Mouse (Mus musculus): ENCODE measurements around the gene Csnk2a1.
"Not testable (repeated sequence)": the region's sequence is repeated elsewhere in the genome, so short reads cannot be mapped to it uniquely, and the experiment has no call there.

Gene Csnk2a1

DNA sequence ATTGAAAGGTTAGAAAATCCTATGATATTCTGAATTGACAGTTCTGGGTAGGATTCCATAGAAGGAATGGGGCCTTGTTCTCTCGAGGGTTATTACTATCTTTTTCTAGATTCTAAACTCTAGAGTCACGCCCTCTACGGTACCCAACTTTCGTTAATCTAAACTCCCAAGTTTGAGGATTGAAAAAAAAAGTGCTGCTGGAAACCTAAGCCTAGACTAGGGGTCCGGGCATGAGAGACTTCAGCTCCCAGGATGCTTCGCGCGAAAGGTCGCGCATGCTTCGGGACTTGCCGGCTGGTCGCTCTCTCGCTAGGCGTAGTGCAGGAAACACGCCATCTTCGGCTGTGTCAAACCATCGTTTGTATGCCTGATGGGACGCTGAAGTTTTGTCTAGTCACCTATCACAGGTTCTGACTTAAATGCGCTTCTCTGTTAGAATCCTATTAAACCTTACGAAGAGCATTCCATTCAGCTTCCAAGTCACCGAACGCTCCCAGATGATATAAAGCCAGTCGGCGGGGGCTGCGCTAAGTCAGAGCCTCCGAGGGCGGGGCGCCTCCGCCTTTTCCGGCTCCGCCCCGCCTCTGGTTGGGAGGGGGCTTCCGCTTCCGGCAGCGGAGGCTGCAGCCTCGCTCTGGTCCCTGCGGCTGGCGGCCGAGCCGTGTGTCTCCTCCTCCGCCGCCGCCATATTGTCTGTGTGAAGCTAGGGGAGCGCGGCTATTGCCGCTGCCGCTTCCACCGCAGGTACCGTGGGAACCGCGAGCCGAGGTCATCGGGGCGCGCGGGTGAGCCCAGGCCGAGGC, at the start of gene Csnk2a1:
Gene Csnk2a1 (plus strand): TSS at position 592 of the 803 bp plus-strand sequence.
- DNase-seq (ENCODE audit: extremely low read depth, insufficient read length, low spot score), result peak; percentile 93

DNA sequence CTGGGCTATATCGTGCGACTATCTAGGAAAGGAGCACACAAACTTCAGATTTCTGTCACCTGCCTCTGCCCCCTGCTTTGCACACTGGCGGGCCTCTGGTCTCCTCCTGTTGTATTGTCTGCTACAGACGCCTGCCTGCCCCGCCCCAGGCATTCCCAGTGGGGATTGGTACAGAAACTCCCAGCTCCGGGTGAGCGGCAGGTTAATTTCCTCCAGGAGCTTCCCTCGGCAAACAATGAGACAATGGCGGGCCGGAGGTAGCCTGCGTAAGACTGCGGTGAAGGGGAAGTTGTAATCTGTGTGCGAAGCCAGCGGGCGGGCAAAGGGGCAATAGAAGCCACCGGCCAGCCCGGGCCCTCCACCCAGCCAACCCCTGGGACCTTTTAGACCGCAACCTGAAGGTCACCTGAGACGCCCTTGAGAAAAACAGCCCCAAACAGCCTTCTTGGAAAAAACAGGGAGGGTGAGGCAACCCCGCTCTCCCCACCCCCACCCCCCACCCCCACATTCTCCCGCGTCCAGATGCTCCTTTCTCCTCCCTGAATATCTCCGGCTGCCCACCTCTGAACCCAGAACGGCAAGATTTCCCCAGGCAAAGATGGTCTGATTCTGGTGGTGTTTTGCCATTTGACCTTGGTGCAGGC, 49.4 kb upstream of the Csnk2a1 start:
- no peak for DNase-seq (ENCODE audit: extremely low read depth, insufficient read length, low spot score)

DNA sequence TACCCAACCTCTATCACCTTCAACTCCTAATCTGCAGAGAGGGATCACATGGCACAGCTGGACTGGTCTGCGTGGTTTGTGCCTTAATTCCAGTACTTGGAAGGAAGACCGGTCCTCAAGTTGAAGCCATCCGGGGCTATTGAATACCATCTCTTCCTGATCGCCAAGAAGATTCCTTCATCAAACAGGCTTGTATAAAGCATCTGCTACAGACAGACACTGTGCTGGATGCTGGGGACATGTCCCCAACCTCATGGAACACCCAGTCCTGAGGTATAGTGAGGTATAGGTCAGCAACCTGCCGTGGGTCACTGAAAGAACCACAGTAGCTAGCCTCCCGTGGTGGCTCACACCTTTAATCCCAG, 48.9 kb upstream of the Csnk2a1 start:
- no peak for DNase-seq (ENCODE audit: extremely low read depth, insufficient read length, low spot score)

DNA sequence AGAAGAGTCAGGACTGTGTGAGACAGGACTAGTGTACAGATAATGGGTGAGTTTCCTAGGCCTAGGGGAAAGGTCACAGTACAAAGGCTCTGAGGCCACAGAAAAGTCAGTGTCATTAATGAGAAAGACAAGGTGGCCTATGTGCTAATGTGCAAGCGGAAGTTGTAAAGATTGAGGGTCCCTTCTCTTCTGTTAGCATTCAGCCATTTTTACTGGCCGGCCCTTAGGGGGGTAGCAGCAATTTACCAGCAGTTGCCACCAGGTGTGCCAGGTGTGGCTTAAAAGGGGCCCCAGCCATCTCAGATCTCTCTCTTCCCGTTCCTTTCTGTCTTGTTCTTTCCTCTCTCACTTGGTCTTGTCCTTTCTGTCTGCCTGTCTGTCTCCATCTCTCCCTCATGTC, 48.3 kb upstream of the Csnk2a1 start:
- no peak for DNase-seq (ENCODE audit: extremely low read depth, insufficient read length, low spot score)

- no peak for DNase-seq (ENCODE audit: extremely low read depth, insufficient read length, low spot score)
These were observed 47.3 kb upstream of the Csnk2a1 start for GRCm38 (mm10) chr2:152179301-152179700.

DNA sequence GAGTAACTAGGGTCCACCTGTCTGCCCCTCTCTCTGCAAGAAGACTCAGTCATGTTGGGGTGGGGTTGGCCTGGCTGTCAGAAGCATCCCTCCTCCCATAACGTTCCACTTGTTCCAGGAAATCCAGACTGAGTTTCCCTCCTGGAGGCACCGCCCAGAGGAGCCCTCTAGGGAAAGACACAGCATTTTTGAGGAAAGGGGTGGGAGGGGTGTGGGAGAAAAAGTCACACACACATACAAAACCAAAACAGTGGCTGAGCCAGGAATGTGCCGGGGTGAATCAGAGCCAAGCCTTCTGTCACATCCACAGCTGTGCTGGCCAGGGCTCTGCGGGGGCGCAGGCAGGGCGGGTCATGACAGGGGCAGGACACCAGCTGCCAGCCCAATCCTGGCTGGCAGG, 46.3 kb upstream of the Csnk2a1 start:
- DNase-seq (ENCODE audit: extremely low read depth, insufficient read length, low spot score), result peak; percentile 81

GRCm38 (mm10) chr2:152187132-152187531, 39.5 kb upstream of the Csnk2a1 start:
- DNase-seq (ENCODE audit: extremely low read depth, insufficient read length, low spot score), result no peak

GRCm38 (mm10) chr2:152189213-152189612, 37.4 kb upstream of the Csnk2a1 start:
- no peak for DNase-seq (ENCODE audit: extremely low read depth, insufficient read length, low spot score)

DNA sequence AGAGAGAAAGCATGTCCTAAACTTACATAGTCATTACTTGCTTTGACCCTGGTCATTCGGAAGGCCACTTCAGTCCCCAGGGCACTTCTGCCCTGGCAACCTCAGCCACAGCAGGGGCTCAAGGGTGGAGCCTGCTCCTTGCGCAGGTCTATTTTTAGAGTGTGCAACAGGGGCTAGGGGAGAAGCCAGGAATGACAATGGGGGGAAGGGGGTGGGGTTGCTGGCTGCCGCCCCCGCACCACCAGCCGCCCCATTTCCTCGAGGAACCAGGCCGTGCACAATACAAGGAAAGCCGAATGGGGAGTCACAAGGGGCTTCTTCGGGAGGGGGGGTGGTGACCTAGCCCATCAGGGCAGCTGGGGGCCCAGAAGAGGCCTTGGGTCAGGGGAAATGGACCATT, 37.0 kb upstream of the Csnk2a1 start:
- peak; percentile 10 for DNase-seq (ENCODE audit: extremely low read depth, insufficient read length, low spot score)

- no peak for DNase-seq (ENCODE audit: extremely low read depth, insufficient read length, low spot score)
These were observed 36.5 kb upstream of the Csnk2a1 start for GRCm38 (mm10) chr2:152190161-152190560.

- no peak for DNase-seq (ENCODE audit: extremely low read depth, insufficient read length, low spot score)
These were observed 33.9 kb upstream of the Csnk2a1 start for GRCm38 (mm10) chr2:152192591-152193345.

- no peak for DNase-seq (ENCODE audit: extremely low read depth, insufficient read length, low spot score)
These were observed 33.3 kb upstream of the Csnk2a1 start for GRCm38 (mm10) chr2:152193346-152193710.

DNA sequence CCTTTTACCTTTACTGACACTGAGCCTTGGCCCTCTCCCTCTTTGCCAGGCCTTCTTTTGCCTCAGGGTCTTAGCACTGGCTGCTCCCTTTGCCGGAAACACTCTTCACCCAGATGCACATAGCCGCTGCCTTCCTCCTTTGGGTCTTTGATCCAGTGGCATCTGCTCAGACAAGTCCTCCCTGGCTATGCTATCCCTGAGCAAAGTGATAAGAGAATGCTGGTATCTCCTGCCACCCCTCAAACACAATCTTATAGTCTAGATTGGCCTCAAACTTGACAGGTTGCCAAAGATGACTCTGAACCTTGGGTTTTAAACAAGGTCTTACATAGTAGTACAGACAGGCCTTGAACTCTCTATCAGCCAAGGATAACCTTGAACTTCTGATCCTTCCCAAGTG, 32.1 kb upstream of the Csnk2a1 start:
- DNase-seq (ENCODE audit: extremely low read depth, insufficient read length, low spot score), result no peak

DNA sequence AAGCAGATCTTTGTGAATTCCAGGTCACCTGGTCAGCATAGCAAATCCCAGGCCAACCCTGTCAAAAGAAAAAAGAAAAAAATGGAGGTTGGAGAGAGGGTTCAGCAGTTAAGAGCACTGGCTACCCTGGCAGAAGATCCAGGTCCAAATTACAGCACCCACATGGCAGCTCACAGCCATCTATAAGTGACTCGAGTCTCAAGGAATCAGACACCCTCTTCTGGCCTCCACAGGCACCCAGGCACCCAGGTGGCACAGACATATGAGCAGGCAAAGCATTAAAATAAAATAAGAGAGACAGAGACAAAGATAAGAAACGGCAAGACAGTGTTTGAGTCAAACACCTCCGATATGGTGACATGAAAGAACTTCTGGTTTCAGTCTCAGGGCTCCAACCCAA, 29.7 kb upstream of the Csnk2a1 start:
- no peak for DNase-seq (ENCODE audit: extremely low read depth, insufficient read length, low spot score)

- DNase-seq (ENCODE audit: extremely low read depth, insufficient read length, low spot score), result peak; percentile 16
These were observed 29.3 kb upstream of the Csnk2a1 start for GRCm38 (mm10) chr2:152197301-152197712.

DNA sequence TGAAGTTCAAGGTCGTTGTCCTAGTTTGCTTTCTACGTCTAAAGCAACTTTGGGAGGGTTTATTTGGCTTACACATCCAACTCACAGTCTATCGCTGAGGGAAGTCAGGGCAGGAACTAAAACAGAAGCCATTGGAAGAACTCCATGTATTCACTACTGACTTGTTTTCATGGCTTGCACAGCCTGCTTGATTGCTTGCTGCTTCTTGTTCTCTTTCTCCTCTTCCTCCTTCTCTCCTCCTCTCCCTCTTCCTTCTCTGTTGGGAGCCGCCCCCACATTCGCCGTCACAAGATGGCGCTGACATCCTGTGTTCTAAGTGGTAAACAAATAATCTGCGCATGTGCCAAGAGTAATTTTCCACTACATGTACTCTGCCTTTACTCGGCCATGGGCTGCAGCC, 20.5 kb upstream of the Csnk2a1 start:
- DNase-seq (ENCODE audit: extremely low read depth, insufficient read length, low spot score), result not testable (repeated sequence)

- DNase-seq (ENCODE audit: extremely low read depth, insufficient read length, low spot score), result no peak
These were observed 14.8 kb upstream of the Csnk2a1 start for GRCm38 (mm10) chr2:152211871-152212270.

DNA sequence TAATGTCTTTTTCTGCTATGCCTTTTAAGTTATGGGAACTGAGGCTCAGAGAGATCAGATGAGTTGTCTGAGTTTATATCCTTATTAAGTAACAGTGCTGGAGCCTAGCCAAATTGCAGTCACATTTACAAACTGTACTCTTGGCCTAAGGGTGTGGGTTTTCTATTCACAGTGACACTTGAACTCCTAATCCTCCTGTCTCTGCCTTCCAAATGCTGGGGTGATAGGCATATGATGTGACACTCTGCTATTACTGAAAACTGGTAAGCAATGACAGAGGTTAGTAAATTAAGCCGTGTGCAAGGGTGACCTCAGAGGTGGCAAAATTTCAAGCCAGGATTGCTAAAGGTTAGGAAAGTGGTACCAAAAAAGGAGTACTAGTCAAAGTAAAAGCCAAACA, 9.7 kb upstream of the Csnk2a1 start:
- no peak for DNase-seq (ENCODE audit: extremely low read depth, insufficient read length, low spot score)

- DNase-seq (ENCODE audit: extremely low read depth, insufficient read length, low spot score), result peak; percentile 45
These were observed 2.9 kb upstream of the Csnk2a1 start for GRCm38 (mm10) chr2:152223521-152224300.

GRCm38 (mm10) chr2:152225536-152225935, 1.1 kb upstream of the Csnk2a1 start:
- DNase-seq (ENCODE audit: extremely low read depth, insufficient read length, low spot score), result no peak

DNA sequence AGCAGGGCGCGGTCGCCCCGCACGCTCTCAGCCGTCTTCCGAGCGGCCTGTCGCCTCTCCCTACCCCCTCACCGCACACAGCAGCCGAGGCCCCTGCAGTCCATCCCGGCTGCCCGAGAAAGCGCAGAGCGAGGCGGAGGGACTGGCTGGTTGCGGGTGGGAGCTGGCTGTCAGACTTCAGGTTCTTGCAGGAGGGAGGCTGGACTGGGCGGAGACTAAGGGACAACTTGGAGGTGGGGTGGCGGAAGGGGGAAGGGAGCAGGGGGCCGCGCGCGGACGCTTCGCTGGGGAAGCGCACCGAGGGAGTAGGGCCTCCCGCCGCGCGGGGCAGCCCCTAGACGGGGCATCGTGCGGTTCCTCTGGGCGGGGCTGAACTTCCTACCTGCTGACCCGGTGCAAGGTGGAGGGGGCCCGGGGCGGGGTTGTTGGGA, 427 bp downstream of the Csnk2a1 start:
- peak; percentile 83 for DNase-seq (ENCODE audit: extremely low read depth, insufficient read length, low spot score)
